Mouse (Mus musculus) myocyte (in vitro differentiated cells): ENCODE measurements around the gene Gm906. TPM values are rescaled to one million over a fixed set of nuclear protein-coding genes. Genes with fewer than 3 reads are reported as not detected.
"Not testable (repeated sequence)": the region's sequence is repeated elsewhere in the genome, so short reads cannot be mapped to it uniquely, and the experiment has no call there.

Source experiments
- H3K27me3 ChIP-seq: one replicate; pipeline ENCODE4 v1.6.1; 2011; ENCODE audit not compliant: control insufficient read depth, insufficient read depth, insufficient read length
- H3K36me3 ChIP-seq: one replicate; pipeline ENCODE4 v1.6.1; 2011; ENCODE audit not compliant: control insufficient read depth, insufficient read depth
- H3K4me2 ChIP-seq: one replicate; pipeline ENCODE4 v1.6.1; 2011; ENCODE audit warnings: low read depth, control low read depth
- H3K4me3 ChIP-seq: one replicate; pipeline ENCODE4 v1.5.1; 2011; ENCODE audit warnings: mild to moderate bottlenecking, control low read depth, moderate library complexity
- H3K79me2 ChIP-seq: one replicate; pipeline ENCODE4 v1.6.1; 2011; ENCODE audit not compliant: control insufficient read depth, insufficient read depth
- H3ac ChIP-seq: one replicate; pipeline ENCODE4 v1.6.1; 2011; ENCODE audit not compliant: control insufficient read depth, insufficient read length
- CEBPB ChIP-seq: IDR thresholded peaks from 2 replicates; pipeline ENCODE4 v1.6.1; 2011; ENCODE audit warnings: mild to moderate bottlenecking, moderate library complexity; ENCODE audit not compliant: poor library complexity, insufficient read depth, severe bottlenecking
- E2F4 ChIP-seq: IDR thresholded peaks from one replicate; pipeline ENCODE4 v1.6.1; 2011; ENCODE audit warnings: mild to moderate bottlenecking, control low read depth, moderate library complexity; ENCODE audit not compliant: insufficient read depth
- MAX ChIP-seq: IDR thresholded peaks from one replicate; pipeline ENCODE4 v1.6.1; 2011; ENCODE audit warnings: low read depth, mild to moderate bottlenecking, control low read depth
- MYOD1 ChIP-seq, 3 experiments: IDR thresholded peaks; one replicate each; pipeline ENCODE4 v1.6.1; 2011; ENCODE audit warnings: control low read depth in 2 of 3, low read depth in 2 of 3, mild to moderate bottlenecking in 2 of 3, moderate library complexity in 1 of 3; ENCODE audit not compliant: insufficient read length in 2 of 3, control insufficient read depth in 1 of 3
- MYOG ChIP-seq, 3 experiments: IDR thresholded peaks; one replicate each; pipeline ENCODE4 v1.6.1; 2011; ENCODE audit warnings: control low read depth in 2 of 3, low read depth in 2 of 3, mild to moderate bottlenecking in 2 of 3; ENCODE audit not compliant: insufficient read length in 2 of 3, control insufficient read depth in 1 of 3, insufficient read depth in 1 of 3
- POLR2A ChIP-seq: IDR thresholded peaks from one replicate; pipeline ENCODE4 v1.6.1; 2011; ENCODE audit warnings: low read depth, mild to moderate bottlenecking, control low read depth, moderate library complexity; ENCODE audit not compliant: insufficient read length
- POLR2AphosphoS2 ChIP-seq: IDR thresholded peaks from one replicate; pipeline ENCODE4 v1.6.1; 2011; ENCODE audit warnings: low read depth, control low read depth; ENCODE audit not compliant: insufficient read length
- REST ChIP-seq: IDR thresholded peaks from one replicate; pipeline ENCODE4 v1.6.1; 2011; ENCODE audit warnings: mild to moderate bottlenecking, control low read depth, moderate library complexity; ENCODE audit not compliant: insufficient read depth, insufficient read length
- SRF ChIP-seq: IDR thresholded peaks from one replicate; pipeline ENCODE4 v1.6.1; 2011; ENCODE audit warnings: low read depth; ENCODE audit not compliant: control insufficient read depth, insufficient read length
- TCF12 ChIP-seq: IDR thresholded peaks from one replicate; pipeline ENCODE4 v1.6.1; 2011; ENCODE audit warnings: mild to moderate bottlenecking, control low read depth; ENCODE audit not compliant: poor library complexity, insufficient read depth, severe bottlenecking
- TCF3 ChIP-seq: IDR thresholded peaks from one replicate; pipeline ENCODE4 v1.6.1; 2011; ENCODE audit warnings: low read depth, control low read depth; ENCODE audit not compliant: insufficient read length
- USF1 ChIP-seq: IDR thresholded peaks from one replicate; pipeline ENCODE4 v1.6.1; 2011; ENCODE audit warnings: low read depth, mild to moderate bottlenecking, control low read depth, moderate library complexity
- polyA plus RNA-seq: library from polyadenylated mRNA; unstranded; fragments of >200 nt; fragmentation: generic; extraction: Trizol; gene quantifications from one replicate; pipeline ENCODE4 v1.2.1, GENCODE M21; 2012; ENCODE audit warnings: missing spikeins

The Gm906 gene
- not detected for polyA plus RNA-seq

DNA sequence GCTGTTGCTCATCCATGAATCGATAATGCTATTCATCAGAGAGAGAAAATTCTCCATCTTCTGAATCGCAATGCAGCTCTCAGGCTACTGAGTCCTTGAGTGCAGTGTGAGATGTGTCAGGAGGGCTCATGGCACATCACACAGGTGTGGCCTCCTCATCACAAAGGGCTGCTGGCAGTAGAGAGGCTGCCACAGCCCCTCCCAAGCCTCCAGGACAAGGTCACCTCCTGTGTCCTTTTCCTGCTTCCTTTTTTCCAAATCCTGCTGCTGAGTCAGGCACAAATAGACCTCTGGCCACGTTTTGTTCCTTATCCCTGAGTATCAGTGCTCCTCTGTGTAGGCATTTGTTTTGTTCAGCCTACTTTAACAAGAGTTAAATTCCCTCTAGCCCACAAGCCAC is at the start of gene Gm906:
Gm906 (minus strand) TSS at position 101 of the 400 bp plus-strand sequence.
- not testable (repeated sequence) for H3K27me3 ChIP-seq, H3K4me3 ChIP-seq, H3K79me2 ChIP-seq, H3K4me2 ChIP-seq, H3K36me3 ChIP-seq, H3ac ChIP-seq

DNA sequence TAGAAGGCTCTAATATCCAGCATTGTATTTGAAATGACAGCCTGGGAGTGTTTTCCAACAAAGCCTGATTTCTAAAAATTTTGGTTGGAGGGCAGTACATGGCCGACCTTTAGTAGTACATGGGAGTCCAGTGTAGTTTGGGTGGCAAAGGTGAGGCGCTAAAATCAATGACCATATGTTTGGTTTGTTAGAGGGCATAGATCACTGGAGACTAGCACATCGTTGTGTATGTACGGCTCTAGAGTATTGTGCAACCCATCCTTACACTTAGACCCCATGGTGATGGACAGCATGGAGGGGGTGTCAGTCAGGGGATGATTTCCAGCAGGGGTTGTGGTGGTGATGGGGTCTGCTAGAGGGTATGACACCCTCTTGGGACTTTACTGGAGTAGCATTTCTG is 33.2 kb upstream of the Gm906 start:
- not testable (repeated sequence) for H3K4me3 ChIP-seq, H3K27me3 ChIP-seq

DNA sequence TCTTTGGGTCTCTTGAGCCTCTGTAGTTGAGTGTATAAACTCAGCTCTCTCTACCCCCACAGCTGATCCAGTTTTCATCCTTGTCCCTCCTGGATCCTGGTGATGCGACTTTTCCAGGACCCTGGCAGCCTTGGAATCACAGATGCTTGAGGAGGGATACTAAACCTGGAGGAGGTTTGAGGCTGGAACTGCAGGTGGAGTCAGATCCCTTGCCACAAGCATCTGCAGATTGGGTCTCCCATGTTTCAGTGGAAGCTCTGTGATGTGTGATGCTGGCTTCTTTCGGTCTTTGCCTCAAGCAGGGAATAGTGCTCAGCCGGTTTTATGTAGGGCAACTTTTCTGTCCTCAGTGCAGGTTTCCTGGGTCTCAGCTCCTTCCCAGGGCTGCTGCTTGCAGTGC is 13.6 kb downstream of the Gm906 start:
- Histone ChIP-seq H3K27me3 (no peaks in the 10 kb centered on the region), H3K36me3 (no peaks in the 10 kb centered on the region), H3K79me2 (no peaks in the 10 kb centered on the region), H3K4me3 (no peak overlapping the region), H3ac (no peak overlapping the region), H3K4me2 (no peak overlapping the region)
- TF ChIP-seq POLR2A (no peak), E2F4 (no peak), TCF3 (no peak), TCF12 (no peak), REST (no peak), USF1 (no peak), MAX (no peak), POLR2AphosphoS2 (no peak), CEBPB (no peak), SRF (no peak), MYOG (IDR thresholded peaks at IDR 0.05; ENCODE audit: control insufficient read depth in 1 of 3, insufficient read depth in 1 of 3, insufficient read length in 2 of 3, low read depth in 2 of 3) (no peak), MYOD1 (IDR thresholded peaks at IDR 0.05; ENCODE audit: control insufficient read depth in 1 of 3, insufficient read length in 2 of 3, low read depth in 2 of 3) (no peak)

More for the DNA sequence above, 33.2 kb upstream of the Gm906 start:
- not testable (repeated sequence) for H3K36me3 ChIP-seq, H3ac ChIP-seq, H3K79me2 ChIP-seq, H3K4me2 ChIP-seq

DNA sequence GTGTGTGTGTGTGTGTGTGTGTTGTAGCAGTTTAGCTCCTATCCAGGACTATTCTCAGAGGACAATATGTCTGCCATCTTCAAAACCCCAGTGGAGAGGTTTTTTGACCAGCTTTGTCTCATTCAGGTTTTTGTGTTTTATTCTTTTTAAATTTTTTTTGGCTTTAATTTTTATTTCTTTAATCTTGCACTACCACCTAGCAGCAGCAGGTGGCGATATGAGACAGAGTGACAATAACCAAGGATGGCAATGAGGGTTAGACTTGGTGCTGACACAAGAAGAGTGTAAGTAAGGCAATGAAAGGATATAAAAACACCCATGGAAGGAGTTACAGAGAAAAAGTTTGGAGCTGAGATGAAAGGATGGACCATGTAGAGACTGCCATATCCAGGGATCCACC is 38.3 kb downstream of the Gm906 start:
- H3K27me3 ChIP-seq, H3K36me3 ChIP-seq, H3ac ChIP-seq, H3K4me2 ChIP-seq, H3K79me2 ChIP-seq, H3K4me3 ChIP-seq: not testable (repeated sequence)

DNA sequence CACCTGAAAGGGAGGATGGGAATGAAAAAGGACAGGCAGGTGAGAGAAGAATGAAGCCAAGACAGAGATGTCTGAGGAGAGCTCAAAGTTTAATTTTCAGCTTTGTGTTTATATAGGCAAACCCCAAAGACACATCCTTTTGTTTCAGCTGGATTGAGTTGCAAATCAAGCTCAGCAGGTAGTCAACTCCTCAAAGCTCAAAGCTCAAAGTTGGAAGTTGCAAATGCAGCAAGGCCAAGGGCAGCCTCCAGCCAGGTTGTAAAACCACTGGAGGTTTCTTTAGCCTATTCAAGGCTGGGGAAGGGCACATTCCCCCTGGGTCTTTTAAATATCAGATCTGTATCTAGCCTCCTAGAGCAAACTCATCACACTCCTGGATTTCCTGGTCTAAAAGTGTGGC is 39.9 kb downstream of the Gm906 start:
- H3K79me2 ChIP-seq, H3K4me2 ChIP-seq, H3K4me3 ChIP-seq, H3K36me3 ChIP-seq, H3ac ChIP-seq, H3K27me3 ChIP-seq: not testable (repeated sequence)

DNA sequence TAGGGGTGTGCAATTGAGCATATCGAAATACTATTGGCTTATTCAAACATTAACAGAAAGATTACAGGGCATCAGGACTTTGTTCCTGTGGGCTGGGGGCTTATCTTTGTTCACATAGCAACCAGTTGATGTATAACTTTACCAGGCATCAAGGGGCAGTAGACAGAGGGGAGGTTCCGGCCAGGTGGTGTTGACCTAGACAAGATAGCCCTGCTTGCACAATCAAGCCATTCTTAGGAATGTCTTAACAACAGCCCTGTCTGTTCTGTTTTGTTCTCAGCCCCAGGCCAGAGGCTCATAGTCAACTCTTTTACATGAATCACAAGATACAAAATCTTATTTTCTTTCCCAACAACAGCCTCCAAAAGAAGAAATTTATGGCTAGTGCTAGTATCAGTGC is 40.5 kb downstream of the Gm906 start:
- H3K79me2 ChIP-seq, H3K4me2 ChIP-seq, H3K36me3 ChIP-seq, H3K27me3 ChIP-seq, H3ac ChIP-seq, H3K4me3 ChIP-seq: not testable (repeated sequence)

DNA sequence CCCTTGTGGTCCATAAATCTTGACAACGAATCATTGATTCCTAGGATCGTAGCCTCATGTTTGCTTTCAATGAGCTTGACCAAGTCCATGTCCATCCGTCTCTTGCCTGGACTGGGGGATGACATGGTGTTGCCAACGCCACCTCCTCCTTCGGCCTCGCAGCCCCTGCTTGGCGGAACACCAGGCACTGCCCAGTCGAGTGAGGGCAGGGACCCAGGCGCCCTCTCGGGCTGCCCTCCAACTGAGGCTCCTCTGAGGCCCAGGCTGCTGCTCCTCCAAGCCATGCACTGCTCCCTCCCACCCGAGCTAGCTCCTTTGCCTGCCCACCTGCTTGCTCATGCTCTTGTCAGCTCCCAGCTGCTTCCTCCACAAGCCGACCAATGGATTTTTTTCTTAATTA is 42.1 kb downstream of the Gm906 start:
- H3K36me3 ChIP-seq, result no peaks in the 10 kb centered on the region
- H3ac ChIP-seq, result no peak overlapping the region
- no peaks in the 10 kb centered on the region for H3K79me2 ChIP-seq
- no peaks in the 10 kb centered on the region for H3K27me3 ChIP-seq
- TF ChIP-seq MYOG (IDR thresholded peaks at IDR 0.05; ENCODE audit: control insufficient read depth in 1 of 3, insufficient read depth in 1 of 3, insufficient read length in 2 of 3, low read depth in 2 of 3) (no peak), SRF (no peak)
- H3K4me3 ChIP-seq, result no peak overlapping the region
- H3K4me2 ChIP-seq, result no peak overlapping the region

DNA sequence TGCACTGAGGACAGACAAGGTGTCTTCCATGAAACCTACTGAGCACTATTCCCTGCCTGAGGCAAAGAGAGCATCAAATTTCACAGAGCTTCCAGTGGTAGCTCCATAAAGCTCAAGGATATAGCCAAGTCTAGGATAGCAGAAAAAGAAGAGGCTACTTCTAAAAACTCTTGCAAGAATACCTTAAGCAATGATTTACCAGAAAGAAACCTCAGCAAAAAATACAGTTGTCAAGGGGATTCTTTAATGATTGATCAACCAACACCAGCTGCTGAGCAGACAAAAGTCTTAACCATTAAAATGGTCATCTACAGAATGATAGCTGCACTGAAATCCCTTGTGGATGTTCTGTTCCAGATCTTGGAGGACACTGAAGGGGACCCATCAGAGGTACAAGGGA is 53.3 kb downstream of the Gm906 start:
- not testable (repeated sequence) for H3K36me3 ChIP-seq, H3K4me2 ChIP-seq, H3K4me3 ChIP-seq, H3K27me3 ChIP-seq, H3K79me2 ChIP-seq, H3ac ChIP-seq
